Mouse (Mus musculus) kidney, adult 2 months (tissue): ENCODE measurements at regions not wholly inside any gene's neighbourhood (a gene's known extent, or its start where the extent isn't known, plus 50 kb on each side); places are given as distances from the start of the nearest gene placed in this dataset.

Source experiments
- CTCF ChIP-seq: fragments of 200-500 bp; conservative IDR thresholded peaks from 2 replicates; pipeline ENCODE4 v1.5.1; 2011; ENCODE audit warnings: low read depth, mild to moderate bottlenecking, control low read depth, low read length, moderate library complexity, mixed read lengths; ENCODE audit not compliant: insufficient read depth, insufficient read length
- POLR2A ChIP-seq: fragments of 200-500 bp; IDR thresholded peaks from one replicate; pipeline ENCODE4 v1.6.1; 2011; ENCODE audit warnings: low read depth, low read length, control low read depth

GRCm38 (mm10) chr1:105074326-105074725 lies 282.2 kb downstream of the Rnf152 start:
- TF ChIP-seq POLR2A = no peak
- TF ChIP-seq CTCF = no peak
